Mouse (Mus musculus) c-Kit-positive CD71-negative TER-119-negative erythroid progenitor cells, embryonic 14.5 days (primary cell): ENCODE data around the gene Ldb2.

Experiments used
- DNase-seq: peaks from one replicate; pipeline ENCODE4 v3.0.0-alpha.2; 2013; ENCODE audit warnings: low read depth

Gene Ldb2

DNA sequence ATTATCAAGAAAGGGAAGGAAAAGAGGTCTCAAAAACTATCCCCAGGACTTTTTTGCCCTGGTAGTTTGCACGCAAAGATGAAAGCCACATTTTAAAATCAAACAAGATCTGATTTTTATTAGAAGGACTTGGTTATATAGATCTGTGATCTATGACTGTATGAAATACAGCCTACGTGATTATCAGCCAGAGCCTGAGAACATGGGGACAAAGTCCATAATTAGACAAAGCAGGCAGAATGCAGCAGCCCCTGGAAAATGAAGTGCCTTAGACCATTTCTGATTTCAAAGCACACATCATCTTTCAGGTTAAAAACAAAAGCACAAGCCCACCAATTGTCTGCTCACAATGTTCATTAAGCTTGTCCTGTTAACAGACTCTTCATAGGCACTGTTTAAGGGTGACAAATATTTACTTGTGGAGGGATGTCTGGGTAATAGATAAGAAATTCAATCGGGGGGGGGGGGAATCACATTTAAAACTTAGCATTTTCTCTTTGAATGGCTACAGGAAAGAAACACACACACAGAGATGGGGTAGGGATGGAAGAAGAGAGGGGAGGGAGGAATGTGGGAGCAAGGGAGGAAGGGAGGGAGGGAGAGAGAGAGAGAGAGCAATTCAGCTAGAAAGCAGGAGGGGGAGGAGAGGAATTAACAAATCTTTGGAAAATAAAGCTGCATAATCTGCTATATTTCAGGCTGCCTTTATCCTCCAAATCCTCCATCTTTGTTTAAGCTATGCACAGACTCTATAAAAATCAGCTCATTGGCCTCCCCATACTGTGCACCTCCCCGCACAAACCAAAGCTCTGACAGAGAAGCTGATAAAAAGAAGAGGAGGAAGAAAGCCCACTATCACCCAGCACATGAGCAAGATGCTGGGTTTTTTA, 153.3 kb downstream of the Ldb2 start:
- DNase-seq: no peak

DNA sequence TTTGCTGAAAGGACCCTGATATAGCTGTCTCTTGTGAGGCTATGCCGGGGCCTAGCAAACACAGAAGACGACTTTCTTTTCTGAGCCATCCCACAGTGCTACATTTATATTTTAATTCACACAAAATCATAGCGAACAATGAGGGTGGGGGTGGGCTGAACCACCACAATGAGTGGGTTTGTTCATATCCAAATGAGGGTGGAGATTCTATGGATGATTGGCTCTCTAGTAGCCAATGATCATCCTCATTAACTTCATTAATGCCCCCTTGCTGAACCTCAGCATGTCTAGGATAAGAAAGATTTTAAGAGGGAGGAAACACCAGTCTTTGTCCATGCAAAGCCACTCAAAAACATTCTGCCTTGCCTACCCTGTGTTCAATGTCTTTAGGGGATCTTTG, 156.4 kb downstream of the Ldb2 start:
- no peak for DNase-seq

DNA sequence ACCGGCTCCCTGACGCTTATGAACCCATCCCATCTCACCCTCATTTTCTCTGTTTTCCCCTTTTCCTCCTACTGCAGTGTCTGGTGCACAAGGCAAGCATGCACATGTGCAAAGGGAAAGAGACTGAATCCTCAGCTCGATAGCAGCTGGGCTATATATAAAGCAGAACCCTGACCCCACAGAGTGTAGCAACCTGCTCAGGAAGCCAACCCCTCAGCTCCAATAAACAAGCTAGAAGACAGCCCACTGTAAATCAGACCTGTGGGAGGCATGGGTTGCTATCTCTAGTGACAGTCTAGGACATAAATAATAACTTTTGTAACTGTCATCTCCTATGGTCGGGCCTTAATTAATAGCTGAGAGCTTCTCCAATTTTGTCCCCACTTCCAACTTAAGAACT, 158.4 kb downstream of the Ldb2 start:
- DNase-seq: no peak

DNA sequence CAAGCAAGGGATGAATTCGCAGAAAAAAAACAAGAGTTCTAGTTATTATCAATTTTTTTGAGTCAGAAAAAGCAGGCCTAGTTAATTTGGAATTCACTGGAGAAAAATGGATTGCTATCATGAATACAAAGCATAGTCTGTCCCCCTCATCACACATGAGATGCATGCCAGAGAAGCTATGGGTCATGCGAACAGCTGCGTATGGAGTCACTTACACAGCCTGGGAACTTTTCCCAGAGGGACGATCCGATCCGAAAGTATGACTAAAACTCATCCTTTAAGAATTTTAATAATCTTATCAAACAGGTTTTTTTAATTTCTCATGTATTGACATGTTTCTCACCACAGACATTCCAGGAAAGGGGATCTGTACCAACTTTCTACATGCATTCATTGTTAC, 163.9 kb downstream of the Ldb2 start:
- no peak for DNase-seq

DNA sequence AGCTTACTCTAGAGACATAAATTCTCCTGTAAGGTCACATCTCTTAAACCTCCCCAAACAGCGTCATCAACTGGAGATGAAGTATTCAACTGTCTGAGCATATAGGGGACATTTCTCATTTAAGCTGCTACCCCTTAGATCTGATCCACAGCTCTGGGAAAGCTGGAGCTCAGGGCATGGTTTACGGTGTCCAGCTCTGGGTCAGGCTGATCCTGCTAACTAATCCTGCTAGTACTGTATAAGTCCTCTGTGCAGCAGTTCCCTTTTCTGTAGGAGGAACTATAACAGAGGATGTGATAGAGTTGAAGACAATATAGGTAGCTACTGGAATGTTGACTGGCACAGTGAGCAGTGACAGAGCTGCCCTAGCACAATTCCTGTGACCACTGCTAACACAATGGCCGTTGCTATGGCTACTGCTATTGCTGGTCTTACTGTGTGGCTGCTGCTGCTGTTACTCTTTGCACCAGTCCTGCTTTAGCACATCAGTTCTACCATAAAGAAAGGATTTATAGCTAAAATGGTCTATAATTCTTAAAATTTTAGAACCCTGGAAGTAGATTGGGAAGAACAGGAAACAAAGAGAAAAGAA, 170.3 kb downstream of the Ldb2 start:
- DNase-seq: no peak

DNA sequence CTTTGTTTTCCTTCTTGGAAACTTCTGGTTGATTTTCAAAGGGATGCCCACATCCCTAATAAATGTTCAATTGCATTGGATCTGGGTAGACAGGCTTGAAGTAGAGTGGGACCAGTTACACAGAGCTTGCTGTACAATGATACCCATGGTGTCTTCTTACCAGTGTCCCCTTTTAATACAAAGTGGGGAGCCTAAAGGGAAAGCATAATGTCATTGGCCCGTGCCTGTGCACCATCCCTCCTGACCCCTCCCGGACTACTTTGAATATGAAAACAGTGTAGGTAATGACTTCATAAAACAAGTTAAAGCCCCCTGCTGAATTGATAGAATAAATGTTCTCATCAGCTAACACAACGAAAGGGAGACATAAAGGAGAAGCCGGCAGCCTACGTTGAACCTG, 172.0 kb downstream of the Ldb2 start:
- no peak for DNase-seq

DNA sequence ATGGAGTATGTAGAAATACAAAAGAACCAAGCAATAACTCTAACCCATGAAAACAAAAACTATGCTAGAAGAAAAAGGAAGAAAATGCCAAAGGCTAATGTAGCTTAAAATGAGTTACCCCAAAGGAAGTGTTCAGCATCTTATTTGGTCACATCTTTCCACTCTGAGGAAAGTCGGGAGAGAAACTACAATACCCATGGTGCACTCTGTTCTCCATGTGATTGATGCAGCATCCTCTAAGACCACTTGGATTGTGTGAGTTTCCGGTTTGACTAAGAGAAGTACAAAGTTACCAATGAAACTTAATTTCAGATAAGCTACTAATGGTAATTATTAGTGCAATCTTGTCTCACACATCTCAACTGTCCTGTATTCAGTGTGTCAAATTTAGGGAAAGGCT, 172.6 kb downstream of the Ldb2 start:
- no peak for DNase-seq

DNA sequence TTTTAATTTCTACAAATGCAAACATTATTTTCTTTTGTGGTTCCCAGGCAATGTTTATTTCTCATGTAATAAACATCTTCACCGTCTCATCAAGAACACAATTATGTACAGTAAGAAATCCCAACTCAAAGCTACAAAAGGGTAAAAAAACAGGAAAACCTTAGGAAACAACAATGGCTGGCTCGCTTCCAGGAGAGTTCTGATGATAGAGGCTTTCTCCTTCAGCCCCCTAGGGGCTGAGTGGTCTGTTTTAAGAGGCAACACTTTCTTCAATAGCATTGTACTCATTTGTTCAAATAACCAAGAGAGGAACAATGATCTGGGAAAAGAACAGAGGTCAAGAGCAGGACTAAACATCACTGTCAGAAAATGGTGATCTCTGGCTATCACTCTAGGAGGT, 173.4 kb downstream of the Ldb2 start:
- no peak for DNase-seq

DNA sequence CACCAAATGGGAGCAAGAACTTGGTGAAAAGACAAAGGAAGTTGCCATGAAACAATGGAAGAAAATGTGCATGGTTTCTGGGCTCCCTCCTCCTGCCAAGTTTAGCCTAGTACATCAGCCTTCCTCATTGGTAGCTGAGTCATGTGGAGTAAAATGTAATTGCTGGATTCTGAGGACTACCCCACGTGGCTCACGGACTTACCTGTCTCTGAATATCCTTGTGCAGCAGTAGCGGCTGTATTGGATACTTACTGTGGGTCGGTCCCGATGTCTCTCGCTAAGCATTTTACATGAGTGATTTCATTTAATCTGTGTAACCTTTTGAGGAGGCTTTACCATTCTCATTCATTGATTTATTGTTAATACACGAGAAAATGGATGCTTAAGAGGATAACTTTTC, 183.8 kb downstream of the Ldb2 start:
- no peak for DNase-seq

DNA sequence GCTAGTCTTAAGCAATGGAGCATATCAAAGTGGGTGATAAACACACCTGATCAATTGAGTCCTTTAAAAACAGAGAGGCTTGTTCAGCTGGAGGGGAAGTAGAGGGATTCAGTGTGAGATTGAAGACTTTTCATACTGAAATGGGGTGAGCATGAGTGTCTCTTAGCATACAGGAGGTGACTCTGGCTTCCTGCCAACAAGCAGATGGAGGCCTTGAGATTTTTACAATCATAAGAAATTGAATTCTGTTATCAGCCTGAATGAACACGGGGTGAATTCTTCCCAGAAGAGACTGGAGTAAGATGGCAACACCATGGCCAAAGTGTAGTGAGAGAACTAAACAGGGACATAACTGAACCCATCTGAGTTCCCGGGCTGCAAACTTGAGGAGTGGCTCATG, 190.6 kb downstream of the Ldb2 start:
- no peak for DNase-seq

DNA sequence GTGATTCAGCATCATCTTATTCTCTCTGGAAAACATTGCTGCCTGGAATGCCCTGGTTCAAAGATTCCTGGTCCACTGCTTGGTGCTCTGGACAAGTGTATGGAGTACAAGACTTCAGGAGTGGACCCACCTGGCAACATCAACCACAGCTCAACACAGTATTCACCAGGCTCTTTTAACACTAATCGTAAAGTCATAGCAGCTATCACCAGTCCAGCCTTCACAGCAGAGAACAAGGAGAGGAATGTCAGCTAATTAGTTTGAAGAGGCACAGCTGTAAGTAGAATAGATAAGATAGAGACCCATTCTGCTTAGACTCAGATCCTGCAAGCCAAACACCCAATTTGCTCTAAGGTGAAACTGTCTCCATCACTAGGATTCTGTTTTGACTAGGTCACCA, 198.1 kb downstream of the Ldb2 start:
- DNase-seq: no peak

DNA sequence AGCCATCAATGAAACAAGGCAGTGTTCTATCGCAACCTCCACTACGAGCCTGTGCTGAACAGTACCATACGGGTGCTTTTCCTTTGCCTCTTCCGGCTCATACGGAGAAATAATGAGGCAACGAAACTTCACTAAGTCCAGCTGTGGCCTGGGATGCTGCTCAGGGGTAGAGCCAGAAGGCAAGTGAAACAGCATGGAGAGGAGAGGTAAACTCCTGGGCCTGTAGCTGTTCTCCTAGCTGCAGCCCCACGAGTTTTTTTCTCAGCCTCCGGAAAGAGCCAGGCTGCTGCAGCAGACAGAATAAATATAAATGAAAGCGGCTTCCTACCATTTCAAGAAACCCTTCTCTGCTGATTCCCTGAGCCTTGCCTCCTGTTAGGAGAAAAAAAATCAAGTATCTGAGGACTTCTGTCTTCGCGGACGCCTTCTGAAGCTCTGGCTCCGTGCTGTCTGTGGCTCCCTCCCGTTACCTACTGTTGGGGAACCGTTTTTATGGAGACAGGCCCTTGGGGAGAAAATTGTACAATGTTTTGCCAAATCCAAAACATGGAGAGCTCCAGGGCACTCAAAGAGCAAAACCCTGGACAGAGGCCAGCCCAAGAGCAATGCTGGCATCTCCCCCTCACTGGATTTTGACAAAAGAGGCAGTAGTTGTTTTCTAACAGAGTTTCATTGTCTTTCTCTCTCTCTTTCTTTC, 205.8 kb downstream of the Ldb2 start:
- DNase-seq: no peak

DNA sequence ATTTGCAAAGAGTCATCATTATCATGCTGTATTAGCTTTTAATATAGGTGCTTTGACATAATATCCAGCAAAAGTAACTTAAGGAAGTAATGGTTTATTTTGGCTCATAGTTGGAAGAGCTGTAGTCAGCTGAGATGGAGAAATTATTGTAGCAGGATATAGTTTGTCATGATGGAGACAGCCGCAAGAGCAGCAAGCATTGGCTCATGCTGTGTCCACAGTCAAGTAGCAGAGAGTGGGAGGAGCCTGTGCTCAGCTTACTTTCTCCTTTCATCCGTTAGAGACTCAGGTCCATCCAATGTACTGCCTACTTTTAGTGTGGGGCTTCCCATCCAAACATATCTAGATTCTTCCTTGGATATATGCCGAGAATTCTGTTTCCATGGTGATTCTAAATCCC, 208.7 kb downstream of the Ldb2 start:
- no peak for DNase-seq

DNA sequence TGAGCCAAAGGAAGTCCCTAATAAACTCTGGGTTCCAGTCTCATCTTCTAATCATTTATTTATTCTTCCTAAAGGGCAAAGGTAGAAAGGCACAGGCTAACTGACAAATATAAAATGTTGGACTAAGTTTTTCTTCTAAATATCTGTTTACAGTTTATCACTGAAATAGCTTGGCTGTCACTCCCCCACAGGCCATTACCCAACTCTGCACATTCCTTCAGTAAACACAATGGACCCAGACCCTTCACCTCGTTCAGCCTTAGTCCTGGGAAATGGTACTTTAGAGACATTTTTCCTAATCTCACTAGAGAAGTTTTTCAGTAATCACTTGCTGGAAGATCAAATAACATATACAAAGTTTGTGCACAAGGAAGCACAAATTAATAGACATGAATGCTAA, 210.2 kb downstream of the Ldb2 start:
- no peak for DNase-seq

DNA sequence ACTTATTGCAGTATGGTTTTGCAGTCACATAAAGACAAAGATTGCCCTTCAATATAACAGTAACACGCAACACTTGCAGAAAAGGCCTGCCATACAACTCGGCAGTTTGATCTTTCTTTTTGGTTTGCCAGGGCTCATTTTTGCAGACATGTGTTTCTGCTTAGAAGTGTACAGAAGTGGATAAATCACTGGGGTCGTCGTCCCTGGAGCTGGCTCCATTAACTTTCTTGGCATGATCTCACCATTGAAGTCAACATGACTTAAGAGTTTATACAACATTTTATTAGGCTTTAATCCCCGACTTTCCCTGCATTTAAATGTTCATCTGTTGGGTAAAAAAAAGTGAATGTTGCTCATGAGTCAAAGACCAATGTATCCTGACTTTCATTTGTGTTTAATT, 212.9 kb downstream of the Ldb2 start:
- DNase-seq: no peak

DNA sequence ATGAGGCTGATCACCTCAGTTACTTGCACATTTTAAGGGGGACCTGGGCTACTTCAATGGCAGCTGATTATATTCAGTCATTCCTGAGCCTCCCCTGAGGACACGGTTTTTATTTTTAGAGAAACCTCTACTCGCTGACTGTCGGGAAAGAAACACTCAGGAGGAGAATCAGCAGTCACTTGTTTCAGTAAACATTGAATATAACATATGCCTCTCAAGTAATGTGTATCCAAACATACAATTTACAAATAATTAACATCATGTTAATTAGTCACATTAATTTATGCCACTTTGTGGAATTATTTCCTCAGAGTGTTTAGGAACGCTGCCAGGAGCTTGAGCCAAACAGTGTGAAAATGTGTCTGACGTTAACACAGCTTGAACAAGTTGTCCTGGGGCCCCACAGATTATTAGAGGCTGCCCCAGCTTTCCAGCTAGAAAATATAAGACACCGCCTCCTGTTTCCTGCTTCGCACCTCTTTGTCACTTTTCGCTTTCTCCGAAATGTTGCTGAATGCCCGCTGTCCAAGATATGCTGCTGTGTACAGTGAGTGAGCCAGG, 219.5 kb downstream of the Ldb2 start:
- no peak for DNase-seq

DNA sequence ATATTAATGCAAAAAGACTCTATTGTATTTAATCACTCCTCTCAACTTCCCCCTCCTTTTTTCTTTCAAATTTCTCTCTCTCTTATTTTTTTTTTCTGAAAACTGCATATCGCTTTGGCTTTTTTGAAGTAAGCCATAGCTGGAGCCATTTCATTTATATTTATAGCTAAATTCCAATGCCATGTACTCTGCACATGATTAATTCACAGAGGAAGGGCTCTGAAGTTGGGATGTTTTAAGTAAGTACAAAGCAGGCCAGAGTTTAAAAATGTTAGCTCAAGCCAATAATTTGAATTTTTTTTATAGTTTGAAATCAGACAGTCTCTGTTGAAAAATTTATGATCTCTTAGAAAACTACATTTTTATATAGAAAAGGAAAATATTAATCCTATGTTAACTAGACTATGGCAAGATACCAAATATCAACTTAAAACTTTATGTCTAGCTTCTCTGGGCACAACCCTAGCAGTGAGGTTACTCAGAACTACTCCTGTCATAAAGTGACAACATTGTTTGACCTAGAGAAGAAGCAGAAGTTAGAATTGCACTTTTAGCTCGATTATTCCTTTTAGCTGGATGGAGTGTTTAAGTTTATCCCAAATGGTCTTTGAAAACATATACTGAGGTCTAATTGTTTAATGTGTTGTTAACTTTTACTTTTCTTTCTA, 222.7 kb downstream of the Ldb2 start:
- no peak for DNase-seq

DNA sequence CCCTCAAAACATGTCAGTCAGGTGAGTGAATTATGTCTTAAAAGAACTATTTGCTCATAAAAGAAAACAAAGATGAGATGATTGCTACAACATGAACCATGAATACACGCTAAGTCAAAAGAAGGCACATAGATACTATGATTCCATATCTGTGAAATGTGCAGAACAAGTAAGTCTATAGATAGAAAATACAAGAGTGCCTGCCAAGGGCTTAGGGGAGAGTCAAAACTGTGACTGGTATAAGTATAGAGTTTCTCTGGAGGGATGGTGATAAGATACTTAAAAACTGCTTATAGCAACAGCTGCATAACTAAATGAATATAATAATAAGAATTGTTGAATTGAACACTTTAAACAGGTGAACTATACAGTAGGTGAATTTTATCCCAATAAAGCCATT, 224.8 kb downstream of the Ldb2 start:
- DNase-seq: no peak

DNA sequence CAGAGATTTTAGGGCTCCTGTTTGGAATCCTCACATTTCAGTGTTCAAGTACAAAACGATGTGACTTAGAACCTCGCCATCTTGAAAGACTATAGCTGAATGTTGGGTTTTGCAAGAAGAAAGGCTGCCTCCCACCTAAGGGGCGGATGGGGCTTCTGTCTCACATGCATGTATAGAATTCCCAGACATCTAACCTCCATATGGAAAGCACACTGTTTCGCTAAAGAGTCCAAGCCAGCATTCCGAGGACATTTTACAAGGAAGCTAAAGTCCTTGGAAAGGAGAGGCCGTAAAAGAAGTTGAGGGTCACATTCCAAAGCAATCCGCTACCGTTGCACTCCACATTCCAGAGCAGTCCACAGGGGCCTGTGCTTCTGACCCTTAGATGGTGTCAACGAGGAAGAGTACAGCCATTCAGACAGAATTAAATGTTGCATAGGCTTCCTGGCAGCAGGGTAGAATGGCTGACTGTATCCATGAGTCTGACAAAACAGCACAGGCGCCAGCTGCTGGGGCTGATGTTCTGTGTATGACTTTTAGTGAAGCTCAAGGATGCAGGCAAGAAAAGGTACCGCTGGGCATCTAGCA, 245.6 kb downstream of the Ldb2 start:
- DNase-seq: no peak

DNA sequence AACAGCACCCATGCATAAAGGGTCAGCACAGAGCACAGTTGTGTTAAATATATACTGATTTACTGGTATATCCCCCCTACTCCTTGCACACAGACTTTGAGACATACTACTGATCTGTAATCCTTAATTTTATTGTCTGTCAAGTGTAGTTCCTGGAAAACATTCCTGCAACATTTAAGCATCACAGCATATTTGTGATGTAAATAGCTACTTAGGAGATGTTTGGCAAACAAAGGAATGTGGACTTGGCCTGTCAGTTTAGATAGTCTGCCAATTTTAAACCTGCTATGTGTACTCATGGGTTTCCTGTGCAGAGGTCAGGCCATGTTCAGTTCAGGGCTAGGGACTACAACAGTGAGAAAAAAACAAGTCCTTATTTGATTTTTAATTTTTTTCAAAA, 246.3 kb downstream of the Ldb2 start:
- no peak for DNase-seq

DNA sequence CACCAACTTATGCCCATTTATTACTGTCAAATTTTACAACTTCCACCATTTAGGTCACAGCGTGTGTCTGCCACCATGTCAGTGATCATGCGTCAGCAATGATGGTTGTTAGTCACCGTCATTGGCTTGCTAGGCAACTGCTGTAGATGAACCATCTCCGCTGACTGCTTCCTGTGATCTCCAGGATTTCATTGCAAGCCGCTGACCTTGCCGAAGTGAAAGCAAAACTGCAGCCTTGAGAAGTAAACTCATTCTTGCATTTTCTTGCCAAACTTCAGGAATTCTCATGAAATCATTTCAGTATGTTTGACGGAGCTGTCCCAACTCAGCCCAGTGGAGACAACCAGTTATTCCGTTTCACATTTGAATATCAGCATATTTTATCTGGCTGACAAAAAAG, 247.4 kb downstream of the Ldb2 start:
- DNase-seq: no peak

DNA sequence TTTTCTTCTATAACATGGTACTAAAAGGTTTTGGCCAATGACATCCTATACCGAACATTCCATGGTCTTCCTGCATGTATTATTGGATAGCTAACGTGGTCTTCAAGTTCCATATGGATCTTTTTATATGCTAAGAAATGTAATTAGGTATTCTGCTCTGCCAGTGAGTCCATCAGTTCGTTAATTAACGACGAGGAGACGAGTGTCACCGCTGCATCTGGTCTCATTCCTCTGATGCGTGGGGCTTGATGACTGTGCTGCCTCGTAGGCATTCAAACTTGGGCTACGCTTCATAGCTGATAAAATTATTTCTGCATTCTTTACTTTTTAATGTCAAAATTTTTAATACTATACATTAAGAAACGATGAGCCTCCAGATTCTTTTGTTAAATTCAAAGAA, 251.0 kb downstream of the Ldb2 start:
- DNase-seq: no peak
